Mouse (Mus musculus) C2C12 (cell line): ENCODE measurements around the gene Lcn2. TPM values are rescaled to one million over a fixed set of nuclear protein-coding genes. Genes with fewer than 3 reads are reported as not detected.

Source experiments
- H3K27me3 ChIP-seq: one replicate; pipeline ENCODE4 v1.6.1; 2011; ENCODE audit not compliant: control insufficient read depth, insufficient read depth, insufficient read length
- H3K36me3 ChIP-seq: one replicate; pipeline ENCODE4 v1.6.1; 2011; ENCODE audit not compliant: control insufficient read depth, insufficient read depth
- H3K4me3 ChIP-seq: one replicate; pipeline ENCODE4 v1.5.1; 2011; ENCODE audit warnings: mild to moderate bottlenecking, control low read depth; ENCODE audit not compliant: poor library complexity, insufficient read depth, severe bottlenecking
- H3K79me2 ChIP-seq: one replicate; pipeline ENCODE4 v1.6.1; 2011; ENCODE audit not compliant: control insufficient read depth, insufficient read depth
- H3K79me3 ChIP-seq: one replicate; pipeline ENCODE4 v1.6.1; 2011; ENCODE audit warnings: low read depth, control low read depth
- H3ac ChIP-seq: one replicate; pipeline ENCODE3; 2011; ENCODE audit warnings: low read depth; ENCODE audit not compliant: control insufficient read depth, insufficient read length
- CEBPB ChIP-seq: IDR thresholded peaks from one replicate; pipeline ENCODE4 v1.6.1; 2011; ENCODE audit warnings: low read depth, mild to moderate bottlenecking, control low read depth, moderate library complexity
- CTCF ChIP-seq: IDR thresholded peaks from one replicate; pipeline ENCODE4 v1.5.1; 2011; ENCODE audit not compliant: control insufficient read depth, insufficient read depth, insufficient read length
- FOSL1 ChIP-seq: IDR thresholded peaks from one replicate; pipeline ENCODE4 v1.8.0; 2011; ENCODE audit warnings: mild to moderate bottlenecking, low read length; ENCODE audit not compliant: poor library complexity, insufficient read depth, severe bottlenecking
- MAX ChIP-seq: IDR thresholded peaks from one replicate; pipeline ENCODE4 v1.6.1; 2011; ENCODE audit warnings: mild to moderate bottlenecking, control low read depth
- MYOD1 ChIP-seq: IDR thresholded peaks from one replicate; pipeline ENCODE4 v1.6.1; 2011; ENCODE audit warnings: low read depth; ENCODE audit not compliant: control insufficient read depth, insufficient read length
- MYOG ChIP-seq: IDR thresholded peaks from one replicate; pipeline ENCODE4 v1.6.1; 2011; ENCODE audit not compliant: control insufficient read depth, insufficient read length; ENCODE audit errors: extremely low read depth
- USF1 ChIP-seq: IDR thresholded peaks from one replicate; pipeline ENCODE4 v1.6.1; 2011; ENCODE audit warnings: low read depth, mild to moderate bottlenecking, control low read depth, moderate library complexity
- polyA plus RNA-seq: library from polyadenylated mRNA; unstranded; fragments of >200 nt; fragmentation: generic; extraction: Trizol; gene quantifications from one replicate; pipeline ENCODE4 v1.2.1, GENCODE M21; 2012; ENCODE audit warnings: missing spikeins

The Lcn2 gene
- polyA plus RNA-seq, 1 experiment, result not detected

DNA sequence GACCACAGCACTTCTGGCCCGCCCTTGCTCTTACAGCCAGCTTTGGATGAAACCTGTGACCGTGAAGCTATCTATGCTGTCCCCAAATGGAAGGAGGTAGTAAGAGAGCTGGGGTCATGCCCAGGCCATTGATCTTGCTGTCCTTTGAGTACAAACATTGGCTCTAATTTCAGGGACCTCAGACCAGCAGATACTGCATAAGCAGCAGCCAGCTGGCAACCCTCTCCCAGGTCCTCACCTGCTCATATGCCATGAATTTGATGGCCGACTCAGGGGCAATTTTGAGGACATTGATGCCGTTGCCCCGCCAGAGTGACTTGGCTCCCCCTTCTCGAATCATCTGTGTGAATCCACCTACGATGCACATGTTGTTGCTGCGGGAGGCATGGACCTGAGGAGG is 29.4 kb upstream of the Lcn2 start:
- TF ChIP-seq CEBPB, result no peak
- Histone ChIP-seq H3K36me3 (peaks cover 51% of the 10 kb centered on the region), H3ac (no peak overlapping the region), H3K4me3 (no peak overlapping the region), H3K79me2 (peaks cover 18% of the 10 kb centered on the region), H3K79me3 (peaks cover 9% of the 10 kb centered on the region), H3K27me3 (no peaks in the 10 kb centered on the region)

DNA sequence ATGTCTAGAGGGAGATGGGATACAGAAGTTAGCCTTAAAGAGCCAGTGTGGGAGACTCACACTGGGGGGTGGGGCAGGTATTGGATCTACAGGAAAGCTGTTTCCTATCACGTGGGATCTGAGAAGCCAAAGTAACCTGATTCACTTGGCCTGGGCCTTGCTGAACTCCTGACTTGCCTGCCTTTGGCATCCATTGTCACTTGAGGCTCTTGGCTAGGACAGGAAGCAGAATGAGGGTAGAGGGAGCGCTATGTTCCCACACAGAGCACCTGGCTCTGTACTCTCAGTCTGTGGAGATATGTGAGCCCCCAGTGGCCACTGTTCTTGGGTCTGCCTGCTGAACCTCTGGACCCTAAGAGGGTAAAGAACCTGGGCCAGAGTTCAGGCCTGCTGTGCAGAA is 28.5 kb upstream of the Lcn2 start:
- no peak for TF ChIP-seq MAX
- no peak for TF ChIP-seq CEBPB
- no peak for TF ChIP-seq MYOD1
- TF ChIP-seq FOSL1, result no peak
- TF ChIP-seq CTCF, result no peak
- TF ChIP-seq MYOG, result no peak
- no peak for TF ChIP-seq USF1
- no peak overlapping the region for H3K4me3 ChIP-seq

DNA sequence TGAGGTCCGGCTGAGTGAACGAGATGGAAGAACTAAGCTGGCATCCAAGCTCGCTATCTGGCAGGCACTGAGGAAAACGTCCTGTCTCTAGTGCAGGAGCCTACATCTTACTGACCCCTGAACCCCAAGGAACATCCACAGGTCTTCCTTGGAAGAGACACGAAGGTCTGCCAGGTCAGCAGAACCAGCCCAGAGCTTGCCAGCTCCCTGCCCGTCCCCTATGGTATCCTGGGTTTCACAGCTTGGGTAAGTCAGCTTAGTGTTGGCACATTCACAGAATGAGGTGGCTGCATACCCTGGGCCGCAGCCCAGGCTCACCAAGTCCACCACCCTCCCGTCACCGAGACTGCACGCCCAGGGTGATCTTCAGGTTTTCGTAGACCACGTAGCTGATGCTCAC is 27.7 kb upstream of the Lcn2 start:
- peaks cover 46% of the 10 kb centered on the region for H3K36me3 ChIP-seq

More for the DNA sequence above, 28.5 kb upstream of the Lcn2 start:
- no peak overlapping the region for H3ac ChIP-seq
- H3K27me3 ChIP-seq, result no peaks in the 10 kb centered on the region
- peaks cover 51% of the 10 kb centered on the region for H3K36me3 ChIP-seq
- peaks cover 2% of the 10 kb centered on the region for H3K79me3 ChIP-seq
- peaks cover 9% of the 10 kb centered on the region for H3K79me2 ChIP-seq

GRCm38 (mm10) chr2:32413936-32414335 is 25.9 kb upstream of the Lcn2 start:
- no peak for TF ChIP-seq MYOD1
- no peak for TF ChIP-seq MYOG
- TF ChIP-seq FOSL1, result no peak
- no peak for TF ChIP-seq CEBPB
- no peak for TF ChIP-seq CTCF
- TF ChIP-seq MAX, result no peak
- no peak for TF ChIP-seq USF1
- H3K79me2 ChIP-seq, result no peaks in the 10 kb centered on the region
- no peaks in the 10 kb centered on the region for H3K79me3 ChIP-seq
- H3ac ChIP-seq, result no peak overlapping the region
- peaks cover 32% of the 10 kb centered on the region for H3K36me3 ChIP-seq
- no peak overlapping the region for H3K4me3 ChIP-seq
- H3K27me3 ChIP-seq, result no peaks in the 10 kb centered on the region

More for the DNA sequence above, 27.7 kb upstream of the Lcn2 start:
- TF ChIP-seq USF1 (no peak), CTCF (no peak), MAX (no peak), CEBPB (no peak), MYOD1 (no peak), MYOG (no peak), FOSL1 (no peak)
- Histone ChIP-seq H3K79me3 (peaks cover 2% of the 10 kb centered on the region), H3K4me3 (no peak overlapping the region), H3K27me3 (no peaks in the 10 kb centered on the region), H3K79me2 (peaks cover 1% of the 10 kb centered on the region), H3ac (no peak overlapping the region)

GRCm38 (mm10) chr2:32412742-32413531 is 24.9 kb upstream of the Lcn2 start:
- no peak for TF ChIP-seq USF1
- no peak for TF ChIP-seq MYOD1
- H3K36me3 ChIP-seq, result peaks cover 23% of the 10 kb centered on the region

DNA sequence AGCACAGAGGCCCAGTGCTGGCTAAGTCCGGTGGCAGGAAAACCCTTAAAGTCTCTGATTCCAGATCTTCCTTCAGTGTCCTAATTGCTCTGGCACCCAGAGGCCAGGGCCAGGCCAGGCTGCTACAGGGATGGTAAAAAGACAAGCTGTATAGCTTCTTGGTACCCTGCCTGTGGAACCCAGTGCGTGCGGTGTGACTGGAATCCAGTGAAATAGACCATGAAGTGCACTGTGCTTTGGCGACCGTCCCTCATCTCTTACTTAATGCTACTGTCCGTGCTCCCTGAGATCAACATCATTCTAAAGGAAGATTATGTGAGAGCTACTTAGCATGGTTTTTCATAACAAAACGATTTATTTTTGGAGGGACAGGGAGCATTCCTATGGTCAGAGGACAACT is 23.4 kb upstream of the Lcn2 start:
- Histone ChIP-seq H3K27me3 (no peaks in the 10 kb centered on the region), H3K79me3 (no peaks in the 10 kb centered on the region), H3K4me3 (no peak overlapping the region), H3K79me2 (no peaks in the 10 kb centered on the region), H3K36me3 (peaks cover 8% of the 10 kb centered on the region), H3ac (no peak overlapping the region)
- TF ChIP-seq CTCF, result no peak
- TF ChIP-seq MYOD1, result no peak
- TF ChIP-seq CEBPB, result no peak
- no peak for TF ChIP-seq FOSL1
- TF ChIP-seq MAX, result no peak
- no peak for TF ChIP-seq USF1
- TF ChIP-seq MYOG, result no peak

More at GRCm38 (mm10) chr2:32412742-32413531, 24.9 kb upstream of the Lcn2 start:
- no peaks in the 10 kb centered on the region for H3K79me2 ChIP-seq
- H3K27me3 ChIP-seq, result no peaks in the 10 kb centered on the region
- H3K4me3 ChIP-seq, result no peak overlapping the region
- H3K79me3 ChIP-seq, result no peaks in the 10 kb centered on the region
- no peak overlapping the region for H3ac ChIP-seq
